18 mouse cellular contexts compared by ENCODE assay signal in genomic region chr16:31060714-31061113, GRCm38 (mm10).
"Had no signal": no experiment of that assay in that cellular context is flagged by ENCODE, and none has a peak within 500 bp of the region (broad histone marks: within the 10 kb centered on the region; RNA-seq: fewer than 3 reads in every experiment).

No protein-coding gene starts in this region.

- ATAC-seq: liver, postnatal 0 days; midbrain, embryonic 13.5 days; midbrain, embryonic 16.5 days had no signal

- H3K9me3 ChIP-seq: limb, embryonic 12.5 days; limb, embryonic 15.5 days; midbrain, embryonic 13.5 days; neural tube, embryonic 12.5 days; neural tube, embryonic 15.5 days had no signal

- H3K4me2 ChIP-seq: limb, embryonic 15.5 days; liver, embryonic 11.5 days; lung, embryonic 14.5 days; midbrain, embryonic 13.5 days; neural tube, embryonic 12.5 days; neural tube, embryonic 15.5 days had no signal

- DNase-seq: liver, postnatal 0 days; lung, embryonic 14.5 days; right cerebral cortex, adult 18-20 months; right cerebral cortex, postnatal 14 days; right cerebral cortex, postnatal 4 days; thymus, adult 2 months; thymus, postnatal 14 days; thymus, postnatal 4 days had no signal

- H3K27me3 ChIP-seq: limb, embryonic 12.5 days; limb, embryonic 15.5 days; midbrain, embryonic 13.5 days; neural tube, embryonic 12.5 days; neural tube, embryonic 15.5 days had no signal

- H3K4me3 ChIP-seq: limb, embryonic 12.5 days; limb, embryonic 15.5 days; midbrain, embryonic 13.5 days; neural tube, embryonic 12.5 days; neural tube, embryonic 15.5 days had no signal

- H3K36me3 ChIP-seq: limb, embryonic 12.5 days; limb, embryonic 15.5 days; midbrain, embryonic 13.5 days; neural tube, embryonic 12.5 days; neural tube, embryonic 15.5 days had no signal

- H3K9ac ChIP-seq: limb, embryonic 12.5 days; limb, embryonic 15.5 days; liver, embryonic 14.5 days; liver, postnatal 0 days; lung, embryonic 14.5 days; midbrain, embryonic 13.5 days; neural tube, embryonic 12.5 days; neural tube, embryonic 15.5 days had no signal

- H3K27ac ChIP-seq: limb, embryonic 15.5 days; liver, embryonic 14.5 days; macrophage; midbrain, embryonic 13.5 days; neural tube, embryonic 12.5 days; neural tube, embryonic 15.5 days; stomach, postnatal 0 days had no signal
